In the genomic region with DNA sequence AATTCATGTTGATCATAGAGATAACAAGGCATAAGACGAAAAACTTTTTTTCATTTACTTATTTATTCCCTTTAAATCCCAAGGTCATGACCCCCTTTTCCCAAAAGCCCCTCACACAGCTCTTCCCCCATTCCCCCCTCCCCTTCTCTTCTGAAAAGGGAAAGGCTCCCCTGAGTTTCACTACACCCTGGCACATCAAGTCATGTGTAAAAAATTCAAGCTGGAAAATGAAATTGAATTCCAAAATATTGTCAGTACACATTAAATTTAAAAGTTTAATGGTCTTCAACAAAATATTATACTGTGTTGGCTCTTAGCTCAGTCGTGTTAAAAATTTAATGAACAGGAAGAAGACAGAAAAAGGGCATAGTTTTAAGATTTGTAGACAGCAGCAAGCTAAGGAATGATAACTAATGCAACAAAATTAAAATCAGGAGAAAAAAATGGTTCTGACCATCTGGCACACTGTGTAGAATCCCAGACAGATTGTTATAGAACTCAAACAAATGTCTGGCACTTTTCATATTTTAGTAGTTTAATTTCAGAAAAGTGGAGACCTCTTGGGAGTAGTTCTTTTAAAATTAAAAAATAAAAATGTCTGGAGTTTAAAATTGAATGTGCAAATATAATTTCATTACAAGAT, we compare ENCODE assay signal across 30 mouse cellular contexts. TPM values are rescaled to one million over a fixed set of nuclear protein-coding genes. Genes with fewer than 3 reads are reported as not detected.
DNase-seq lines count a peak whose midpoint lies in the region; ATAC-seq and TF ChIP-seq lines count a peak whose summit lies in the region.
"Had no signal": no experiment of that assay in that cellular context is flagged by ENCODE, and none has a peak within 500 bp of the region (broad histone marks: within the 10 kb centered on the region; RNA-seq: fewer than 3 reads in every experiment).

No protein-coding gene starts in this region.

- H3K4me2 ChIP-seq in forebrain, embryonic 14.5 days (ENCODE audit: low read length) = no peak overlapping the region
- no peak overlapping the region for H3K4me2 ChIP-seq in midbrain, postnatal 0 days (ENCODE audit: low read depth, low read length, poor library complexity, severe bottlenecking)
- H3K4me2 ChIP-seq in midbrain, embryonic 14.5 days (ENCODE audit: low read length) = no peak overlapping the region
- H3K4me2 ChIP-seq: heart, embryonic 12.5 days; hindbrain, embryonic 15.5 days; limb, embryonic 15.5 days; liver, embryonic 13.5 days; midbrain, embryonic 13.5 days; neural tube, embryonic 15.5 days had no signal

- TF ChIP-seq CTCF in midbrain, postnatal 0 days (IDR thresholded peaks at IDR 0.05) = no peak

- H3K27ac ChIP-seq in forebrain, embryonic 14.5 days (ENCODE audit: low read depth, low read length) = no peak overlapping the region
- H3K27ac ChIP-seq in forebrain, embryonic 10.5 days = no peak overlapping the region
- H3K27ac ChIP-seq in midbrain, postnatal 0 days (ENCODE audit: low read depth, low read length) = no peak overlapping the region
- no peak overlapping the region for H3K27ac ChIP-seq in midbrain, embryonic 14.5 days (replicated peaks; ENCODE audit: low read depth, low read length)
- H3K27ac ChIP-seq: gastrocnemius, adult 2 months; heart, adult 2 months; hindbrain, embryonic 15.5 days; kidney, postnatal 0 days; limb, embryonic 10.5 days; limb, embryonic 15.5 days; liver, embryonic 13.5 days; macrophage; midbrain, embryonic 13.5 days; neural tube, embryonic 15.5 days had no signal

- no peak overlapping the region for H3K4me3 ChIP-seq in forebrain, embryonic 14.5 days (ENCODE audit: low read depth, low read length)
- no peak overlapping the region for H3K4me3 ChIP-seq in forebrain, embryonic 10.5 days
- H3K4me3 ChIP-seq in midbrain, postnatal 0 days (ENCODE audit: low read depth, low read length) = no peak overlapping the region
- no peak overlapping the region for H3K4me3 ChIP-seq in midbrain, embryonic 14.5 days (replicated peaks; ENCODE audit: low read depth, low read length)
- H3K4me3 ChIP-seq: erythroblast, embryonic 14.5 days; gastrocnemius, adult 2 months; heart, adult 2 months; heart, embryonic 12.5 days; hindbrain, embryonic 15.5 days; limb, embryonic 10.5 days; limb, embryonic 15.5 days; liver, embryonic 13.5 days; midbrain, embryonic 13.5 days; neural tube, embryonic 15.5 days had no signal

- no peaks in the 10 kb centered on the region for H3K9me3 ChIP-seq in forebrain, embryonic 14.5 days (replicated peaks; ENCODE audit: control insufficient read depth, low read length)
- no peaks in the 10 kb centered on the region for H3K9me3 ChIP-seq in forebrain, embryonic 10.5 days
- no peaks in the 10 kb centered on the region for H3K9me3 ChIP-seq in midbrain, postnatal 0 days (ENCODE audit: low read length)
- no peaks in the 10 kb centered on the region for H3K9me3 ChIP-seq in midbrain, embryonic 14.5 days (ENCODE audit: control insufficient read depth, low read length)
- H3K9me3 ChIP-seq: heart, embryonic 12.5 days; hindbrain, embryonic 15.5 days; limb, embryonic 10.5 days; limb, embryonic 15.5 days; liver, embryonic 13.5 days; midbrain, embryonic 13.5 days; neural tube, embryonic 15.5 days had no signal

- peak; percentile 71; the same call in 1 of the 2 replicates for ATAC-seq in forebrain, embryonic 14.5 days
- no peak for ATAC-seq in midbrain, postnatal 0 days (ENCODE audit: low FRiP score)
- no peak for ATAC-seq in midbrain, embryonic 14.5 days (ENCODE audit: low FRiP score, low TSS enrichment)
- ATAC-seq: CD4-positive, CD25-positive, alpha-beta regulatory T cell, adult 4 months; lung, postnatal 0 days; midbrain, embryonic 13.5 days had no signal

- no peaks in the 10 kb centered on the region for H3K36me3 ChIP-seq in forebrain, embryonic 14.5 days (ENCODE audit: control insufficient read depth, insufficient read depth, low read length)
- H3K36me3 ChIP-seq in forebrain, embryonic 10.5 days (replicated peaks) = no peaks in the 10 kb centered on the region
- H3K36me3 ChIP-seq in midbrain, postnatal 0 days (ENCODE audit: insufficient read depth, low read length) = no peaks in the 10 kb centered on the region
- no peaks in the 10 kb centered on the region for H3K36me3 ChIP-seq in midbrain, embryonic 14.5 days (ENCODE audit: control insufficient read depth, insufficient read depth, low read length)
- H3K36me3 ChIP-seq: heart, embryonic 12.5 days; hindbrain, embryonic 15.5 days; limb, embryonic 10.5 days; limb, embryonic 15.5 days; liver, embryonic 13.5 days; midbrain, embryonic 13.5 days; neural tube, embryonic 15.5 days had no signal

- H3K9ac ChIP-seq in forebrain, embryonic 14.5 days (ENCODE audit: low read length) = no peak overlapping the region
- no peak overlapping the region for H3K9ac ChIP-seq in midbrain, postnatal 0 days (replicated peaks; ENCODE audit: low read length, poor library complexity, severe bottlenecking)
- no peak overlapping the region for H3K9ac ChIP-seq in midbrain, embryonic 14.5 days (replicated peaks; ENCODE audit: low read length)
- H3K9ac ChIP-seq: heart, embryonic 12.5 days; hindbrain, embryonic 15.5 days; limb, embryonic 15.5 days; liver, embryonic 13.5 days; midbrain, embryonic 13.5 days; neural tube, embryonic 15.5 days had no signal

- no peaks in the 10 kb centered on the region for H3K27me3 ChIP-seq in forebrain, embryonic 14.5 days (replicated peaks; ENCODE audit: control insufficient read depth, insufficient read depth, low read length)
- H3K27me3 ChIP-seq in forebrain, embryonic 10.5 days (ENCODE audit: poor library complexity, severe bottlenecking) = no peaks in the 10 kb centered on the region
- no peaks in the 10 kb centered on the region for H3K27me3 ChIP-seq in midbrain, postnatal 0 days (ENCODE audit: insufficient read depth, low read length)
- H3K27me3 ChIP-seq in midbrain, embryonic 14.5 days (ENCODE audit: control insufficient read depth, insufficient read depth, low read length) = no peaks in the 10 kb centered on the region
- H3K27me3 ChIP-seq: heart, embryonic 12.5 days; hindbrain, embryonic 15.5 days; limb, embryonic 15.5 days; liver, embryonic 13.5 days; midbrain, embryonic 13.5 days; neural tube, embryonic 15.5 days had no signal

- peak; percentile 63 for DNase-seq in forebrain, embryonic 14.5 days (ENCODE audit: low spot score)
- DNase-seq in forebrain, embryonic 10.5 days (ENCODE audit: extremely low spot score, low spot score) = no peak
- DNase-seq in midbrain, postnatal 0 days (ENCODE audit: low spot score) = peak; percentile 2
- no peak for DNase-seq in midbrain, embryonic 14.5 days
- DNase-seq in brain, embryonic 18.5 days (ENCODE audit: low read depth, low spot score) = peak; percentile 56
- DNase-seq in urinary bladder, postnatal 14 days (ENCODE audit: low spot score) = no peak
- no peak for DNase-seq in thymus, postnatal 0 days (ENCODE audit: low spot score)
- DNase-seq: adrenal gland, postnatal 25 days; cerebellum, adult 9-11 months; gastrocnemius, adult 2 months; heart, adult 2 months; kidney, adult 2 months; kidney, postnatal 4 days; liver, embryonic 13.5 days; lung, adult 18-20 months; right cerebral cortex, adult 18-20 months; spleen, adult 18-20 months; thymus, adult 18-20 months; thymus, postnatal 36 days had no signal

- 68% methylated on average over 2 of the region's 2 CpGs for WGBS in forebrain, embryonic 14.5 days
- WGBS in forebrain, embryonic 10.5 days = 70% methylated on average over 2 of the region's 2 CpGs
- WGBS in midbrain, postnatal 0 days = 65% methylated on average over 2 of the region's 2 CpGs
- 70% methylated on average over 2 of the region's 2 CpGs for WGBS in midbrain, embryonic 14.5 days

- H3K4me1 ChIP-seq in forebrain, embryonic 14.5 days (ENCODE audit: control insufficient read depth, insufficient read depth, low read length) = no peaks in the 10 kb centered on the region
- H3K4me1 ChIP-seq in forebrain, embryonic 10.5 days = no peaks in the 10 kb centered on the region
- no peaks in the 10 kb centered on the region for H3K4me1 ChIP-seq in midbrain, postnatal 0 days (ENCODE audit: insufficient read depth, low read length)
- no peaks in the 10 kb centered on the region for H3K4me1 ChIP-seq in midbrain, embryonic 14.5 days (ENCODE audit: control insufficient read depth, insufficient read depth, low read length)
- H3K4me1 ChIP-seq: heart, embryonic 12.5 days; hindbrain, embryonic 15.5 days; limb, embryonic 10.5 days; limb, embryonic 15.5 days; liver, embryonic 13.5 days; midbrain, embryonic 13.5 days; neural tube, embryonic 15.5 days had no signal

RNA-seq across cellular contexts. Expression of a gene that starts 31.0 kb away (rescaled TPM):
- 9.0 and 9.4 TPM in 2 replicates for polyA plus RNA-seq in forebrain, embryonic 14.5 days (2014; fragmentation: Nextera tagmentation; extraction: Ambion mirVana)
- 8.5 and 8.6 TPM in 2 replicates for polyA plus RNA-seq in forebrain, embryonic 10.5 days (2016; fragmentation: Nextera tagmentation; extraction: Ambion mirVana)
- 22.1 and 28.9 TPM in 2 replicates for total RNA-seq in midbrain, postnatal 0 days (2014; rRNA removed)
- polyA plus RNA-seq in midbrain, postnatal 0 days (2015; fragmentation: Nextera tagmentation; extraction: Ambion mirVana) = 6.3 and 9.3 TPM in 2 replicates
- 8.1 and 11.1 TPM in 2 replicates for polyA plus RNA-seq in midbrain, embryonic 14.5 days (2014; fragmentation: Nextera tagmentation; extraction: Ambion mirVana)
- 3.6 and 3.9 TPM in 2 replicates for polyA plus RNA-seq in thymus, postnatal 0 days (2015; fragmentation: Nextera tagmentation; extraction: Ambion mirVana)
- polyA plus RNA-seq: erythroblast, embryonic 14.5 days had no signal

Comparison
In these comparisons a context has a peak if more than half of its experiments do, and no peak if none do; other contexts are left out.
1. DNase-seq: peak in forebrain, embryonic 14.5 days (single experiment), midbrain, postnatal 0 days (single experiment) and brain, embryonic 18.5 days (single experiment); none in forebrain, embryonic 10.5 days (single experiment), midbrain, embryonic 14.5 days (single experiment), urinary bladder, postnatal 14 days (single experiment) and thymus, postnatal 0 days (single experiment).